Mouse (Mus musculus) ovary, adult 2 months (tissue): ENCODE results near the gene Gm11938. TPM values are rescaled to one million over a fixed set of nuclear protein-coding genes. Genes with fewer than 3 reads are reported as not detected.

Source experiments
- polyA plus RNA-seq: library from polyadenylated mRNA; depleted of rRNA; stranded (reverse); fragments of >200 nt; gene quantifications from 2 replicates; pipeline ENCODE4 v1.2.3, GENCODE M21; 2012; rRNA removed

The Gm11938 gene
- polyA plus RNA-seq = not detected in 2 replicates

DNA sequence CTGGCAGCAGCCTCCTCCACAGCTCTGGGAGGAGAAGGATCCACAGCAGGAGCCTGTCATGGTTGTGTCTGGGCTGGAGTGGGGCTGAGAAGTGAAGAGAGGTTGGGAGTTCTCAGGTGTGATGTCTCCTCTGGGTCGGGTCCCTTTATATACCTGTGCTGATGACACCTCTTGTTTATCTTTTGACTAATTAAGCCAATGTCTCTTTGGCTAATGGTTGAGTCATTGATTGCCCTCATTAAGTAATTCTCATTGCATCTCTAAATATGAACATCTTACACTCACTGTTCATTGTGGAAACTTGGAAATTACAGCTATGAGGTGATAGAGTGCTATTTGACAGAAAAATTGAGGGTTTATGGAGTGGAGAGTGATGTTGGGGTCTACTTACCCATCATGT lies at the start of gene Gm11938:
Gm11938 (minus strand) TSS at position 101 of the 400 bp plus-strand sequence.

DNA sequence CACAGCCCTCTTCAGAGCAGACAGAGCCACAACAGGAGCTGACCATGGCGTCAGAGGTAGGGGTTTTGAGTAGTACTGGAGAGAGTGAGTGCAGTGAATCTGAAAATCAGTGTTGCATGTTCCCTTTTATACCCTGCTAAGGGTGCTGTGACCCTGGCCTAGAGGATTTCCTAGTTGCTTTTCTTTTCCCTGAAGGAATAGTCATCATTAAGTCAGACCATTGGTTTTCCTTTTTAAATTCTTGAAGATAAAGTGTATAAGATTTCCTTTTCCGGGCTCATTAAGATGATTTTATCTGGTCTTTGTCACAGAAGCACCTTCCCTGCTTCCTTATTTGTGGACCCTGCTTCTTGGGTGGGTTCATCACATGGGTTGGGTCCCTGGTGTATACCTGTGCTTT lies 47.0 kb upstream of the Gm11938 start, which contains the start of gene Gm11555:
Gm11555 (minus strand) TSS at position 101 of the 400 bp plus-strand sequence.

DNA sequence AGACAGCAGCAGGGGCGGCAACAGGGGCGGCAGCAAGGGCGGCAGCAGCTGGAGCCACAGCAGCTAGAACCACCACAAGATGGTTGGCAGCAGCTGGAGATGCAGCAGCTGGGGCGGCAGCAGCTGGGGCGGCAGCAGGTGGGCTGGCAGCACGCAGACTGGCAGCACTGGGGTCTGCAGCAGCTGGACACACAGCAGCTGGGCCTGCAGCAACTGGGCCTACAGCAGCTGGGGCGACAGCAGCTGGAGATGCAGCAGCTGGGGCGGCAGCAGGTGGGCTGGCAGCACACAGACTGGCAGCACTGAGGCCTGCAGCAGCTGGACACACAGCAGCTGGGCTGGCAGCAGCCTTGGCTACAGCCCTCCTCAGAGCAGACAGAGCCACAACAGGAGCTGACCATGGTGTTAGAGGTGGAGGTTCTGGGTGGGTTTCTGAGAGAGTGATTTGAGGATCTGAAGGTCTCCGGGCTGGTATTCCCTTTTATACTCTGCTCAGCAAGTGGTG lies 40.6 kb upstream of the Gm11938 start, which contains the start of gene Krtap4-7:
Krtap4-7 (minus strand) TSS at position 455 of the 505 bp plus-strand sequence.

DNA sequence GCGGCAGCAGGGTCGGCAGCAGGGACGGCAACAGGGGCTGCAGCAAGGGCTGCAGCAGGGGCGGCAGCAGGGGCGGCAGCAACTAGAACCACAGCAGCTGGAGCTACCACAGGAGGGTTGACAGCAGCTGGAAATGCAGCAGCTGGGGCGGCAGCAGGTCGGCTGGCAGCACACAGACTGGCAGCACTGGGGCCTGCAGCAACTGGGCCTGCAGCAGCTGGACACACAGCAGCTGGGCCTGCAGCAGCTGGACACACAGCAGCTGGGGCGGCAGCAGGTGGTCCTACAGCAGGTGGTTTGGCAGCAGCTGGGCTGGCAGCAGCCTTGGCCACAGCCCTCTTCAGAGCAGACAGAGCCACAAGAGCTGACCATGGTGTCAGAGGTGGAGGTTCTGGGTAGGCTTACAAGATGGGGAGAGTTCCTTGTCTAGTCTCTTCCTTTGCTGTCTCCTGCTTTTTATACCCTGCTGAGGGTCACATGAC lies 31.6 kb upstream of the Gm11938 start, which contains the start of gene Krtap4-2:
Krtap4-2 (minus strand) TSS at position 432 of the 482 bp plus-strand sequence.

DNA sequence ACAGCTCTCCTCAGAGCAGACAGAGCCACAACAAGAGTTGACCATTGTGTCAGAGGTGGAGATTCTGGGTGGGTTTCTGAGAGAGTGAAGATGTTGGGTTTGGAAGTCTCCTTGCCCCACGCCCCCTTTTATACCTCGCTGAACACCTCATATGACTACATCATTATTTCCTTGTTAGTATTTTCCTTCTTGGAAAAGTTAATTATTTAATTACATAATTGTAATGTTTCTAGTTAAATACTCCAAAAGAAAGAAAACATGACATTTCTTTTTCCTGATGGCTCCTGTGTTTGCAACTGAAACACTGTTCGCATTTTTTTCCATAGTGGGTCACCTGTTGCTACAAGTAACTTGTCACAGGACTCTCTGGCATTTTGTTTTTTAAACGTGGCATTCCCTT lies 25.0 kb upstream of the Gm11938 start, which contains the start of gene Krtap4-1:
Krtap4-1 (minus strand) TSS at position 101 of the 400 bp plus-strand sequence.

DNA sequence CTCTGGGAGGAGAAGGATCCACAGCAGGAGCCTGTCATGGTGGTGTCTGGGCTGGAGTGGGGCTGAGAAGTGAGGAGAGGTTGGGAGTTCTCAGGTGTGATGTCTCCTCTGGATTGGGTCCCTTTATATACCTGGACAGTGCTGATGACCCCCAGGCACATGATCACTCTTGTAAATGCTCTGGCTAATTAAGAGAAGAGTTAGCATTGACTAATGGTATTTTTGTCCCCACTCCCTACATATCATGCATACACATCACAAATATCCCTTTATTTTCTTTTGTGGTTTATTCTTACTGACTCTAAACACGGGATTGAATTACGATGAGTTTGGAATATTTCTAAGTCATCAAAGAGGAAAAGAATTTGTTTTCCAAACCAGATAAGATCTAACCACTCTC lies 17.2 kb upstream of the Gm11938 start, which contains the start of gene Gm11562:
Gm11562 (minus strand) TSS at position 101 of the 400 bp plus-strand sequence.

DNA sequence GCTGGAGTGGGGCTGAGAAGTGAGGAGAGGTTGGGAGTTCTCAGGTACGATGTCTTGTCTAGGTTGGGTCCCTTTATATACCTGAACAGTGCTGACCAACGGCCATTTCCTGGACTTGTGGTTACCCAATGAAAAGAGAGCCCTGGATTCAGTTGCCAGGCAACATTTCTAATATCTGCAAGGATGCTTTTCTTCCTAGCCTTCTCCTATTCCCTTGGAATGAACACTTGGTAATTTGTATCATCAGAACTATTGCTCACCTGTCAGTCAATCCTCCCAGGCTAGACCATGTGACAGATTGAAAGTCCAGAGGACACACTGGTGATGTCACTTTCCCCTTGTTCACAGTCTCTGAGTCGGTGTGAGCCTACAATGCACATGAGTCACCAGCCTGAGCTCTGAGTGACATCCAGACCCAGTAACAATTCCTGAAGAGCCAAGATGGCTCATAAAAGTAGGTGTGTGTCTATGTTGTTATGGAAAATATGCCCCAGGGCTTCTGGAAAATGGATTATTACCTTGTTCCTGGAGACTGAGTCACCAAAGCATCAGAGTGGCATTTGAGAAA lies 11.8 kb upstream of the Gm11938 start, which contains the start of gene Krtap2-4:
Krtap2-4 (minus strand) TSS at position 51 of the 568 bp plus-strand sequence.

DNA sequence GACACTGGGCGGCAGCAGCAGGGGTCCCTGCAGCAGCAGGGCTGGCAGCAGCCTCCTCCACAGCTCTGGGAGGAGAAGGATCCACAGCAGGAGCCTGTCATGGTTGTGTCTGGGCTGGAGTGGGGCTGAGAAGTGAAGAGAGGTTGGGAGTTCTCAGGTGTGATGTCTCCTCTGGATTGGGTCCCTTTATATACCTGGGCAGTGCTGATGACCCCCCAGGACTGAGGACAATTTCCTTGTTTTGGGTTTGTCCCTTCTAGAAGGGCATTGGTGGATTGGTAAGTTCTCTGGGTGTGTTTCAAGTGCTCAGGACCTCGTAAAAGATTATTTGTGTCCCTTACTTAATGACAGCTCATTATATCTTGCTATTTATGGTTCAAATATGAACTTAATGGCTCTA lies 7.0 kb upstream of the Gm11938 start, which contains the start of gene Gm11937:
Gm11937 (minus strand) TSS at position 101 of the 400 bp plus-strand sequence.

DNA sequence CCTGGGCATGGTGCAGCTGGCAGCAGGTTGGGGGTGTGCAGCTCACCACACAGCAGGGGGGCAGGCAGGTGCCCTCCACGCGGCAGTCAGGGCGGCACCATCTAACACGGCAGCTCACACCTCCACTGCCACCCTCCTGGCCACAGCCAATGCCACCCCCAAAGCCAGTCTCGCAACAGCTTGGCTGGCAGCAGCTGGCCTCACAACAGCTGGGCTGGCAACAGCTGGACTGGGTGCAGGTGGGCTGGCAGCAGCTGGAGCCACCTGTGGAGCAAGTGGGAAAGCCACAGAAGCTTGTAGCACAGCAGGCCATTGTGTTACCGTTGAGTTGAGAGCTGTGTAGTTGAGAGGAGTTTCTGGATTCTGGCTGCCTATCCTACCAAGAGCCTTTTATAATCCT lies 5.4 kb downstream of the Gm11938 start, which contains the start of gene Krtap9-3:
Krtap9-3 (minus strand) TSS at position 364 of the 400 bp plus-strand sequence.

DNA sequence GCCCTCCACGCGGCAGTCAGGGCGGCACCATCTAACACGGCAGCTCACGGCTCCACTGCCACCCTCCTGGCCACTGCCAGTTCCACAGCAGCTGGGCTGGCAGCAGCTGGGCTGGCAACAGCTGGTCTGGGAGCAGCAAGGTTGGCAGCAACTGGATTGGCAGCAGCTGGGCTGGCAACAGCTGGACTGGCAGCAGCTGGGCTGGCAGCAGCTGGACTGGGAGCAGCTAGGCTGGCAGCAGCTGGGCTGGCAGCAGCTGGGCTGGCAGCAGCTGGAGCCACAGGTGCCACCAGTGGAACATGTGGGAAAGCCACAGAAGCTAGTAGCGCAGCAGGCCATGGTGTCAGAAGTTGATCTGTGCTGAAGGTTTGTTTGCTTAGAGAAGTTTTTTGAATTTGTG lies 12.1 kb downstream of the Gm11938 start, which contains the start of gene Krtap1-3:
Krtap1-3 (minus strand) TSS at position 359 of the 400 bp plus-strand sequence.

DNA sequence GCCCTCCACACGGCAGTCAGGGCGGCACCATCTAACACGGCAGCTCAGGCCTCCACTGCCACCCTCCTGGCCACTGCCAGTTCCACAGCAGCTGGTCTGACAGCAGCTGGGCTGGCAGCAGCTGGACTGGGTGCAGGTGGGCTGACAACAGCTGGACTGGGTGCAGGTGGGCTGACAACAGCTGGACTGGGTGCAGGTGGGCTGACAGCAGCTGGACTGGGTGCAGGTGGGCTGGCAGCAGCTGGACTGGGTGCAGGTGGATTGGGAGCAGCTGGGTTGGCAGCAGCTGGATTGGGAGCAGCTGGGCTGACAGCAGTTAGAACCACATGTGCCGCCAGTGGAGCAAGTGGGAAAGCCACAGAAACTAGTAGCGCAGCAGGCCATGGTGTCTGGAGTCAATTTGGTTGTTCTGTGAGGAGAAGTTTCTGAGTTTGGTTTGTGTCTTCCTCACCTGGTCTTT lies 19.8 kb downstream of the Gm11938 start, which contains the start of gene Krtap1-4:
Krtap1-4 (minus strand) TSS at position 410 of the 460 bp plus-strand sequence.

DNA sequence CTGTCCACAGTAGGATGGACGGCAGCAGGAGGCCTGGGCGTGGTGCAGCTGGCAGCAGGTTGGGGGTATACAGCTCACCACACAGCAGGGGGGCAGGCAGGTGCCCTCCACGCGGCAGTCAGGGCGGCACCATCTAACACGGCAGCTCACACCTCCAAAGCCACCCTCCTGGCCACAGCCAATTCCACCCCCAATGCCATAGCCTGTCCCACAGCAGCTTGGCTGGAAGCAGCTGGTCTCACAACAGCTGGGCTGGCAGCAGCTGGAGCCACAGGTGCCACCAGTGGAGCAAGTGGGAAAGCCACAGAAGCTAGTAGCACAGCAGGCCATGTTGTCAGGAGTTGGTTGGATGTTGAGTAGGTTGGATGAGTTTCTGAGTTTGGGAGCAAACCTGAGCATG lies 22.5 kb downstream of the Gm11938 start, which contains the start of gene Krtap1-5:
Krtap1-5 (minus strand) TSS at position 381 of the 400 bp plus-strand sequence.

DNA sequence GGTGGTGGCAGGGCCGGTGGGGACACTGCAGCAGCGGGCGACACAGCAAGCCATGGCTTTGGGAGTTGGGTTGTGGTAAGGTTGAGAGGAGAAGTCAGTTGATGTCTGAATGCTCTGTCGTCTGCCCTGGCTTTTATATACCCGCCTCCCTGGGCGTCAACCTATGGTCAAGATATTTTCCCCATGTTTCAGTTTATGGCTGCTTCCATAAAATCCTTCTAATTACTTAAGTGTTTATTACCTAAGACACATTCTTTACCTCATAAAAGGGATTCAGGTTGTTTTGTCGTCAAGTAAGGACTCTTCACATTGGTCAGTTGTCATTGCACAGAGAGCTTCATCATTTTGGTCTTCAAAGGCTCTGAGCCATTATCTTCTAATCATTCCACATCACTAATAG lies 36.6 kb downstream of the Gm11938 start, which contains the start of gene Krtap3-1:
Krtap3-1 (minus strand) TSS at position 101 of the 400 bp plus-strand sequence.

DNA sequence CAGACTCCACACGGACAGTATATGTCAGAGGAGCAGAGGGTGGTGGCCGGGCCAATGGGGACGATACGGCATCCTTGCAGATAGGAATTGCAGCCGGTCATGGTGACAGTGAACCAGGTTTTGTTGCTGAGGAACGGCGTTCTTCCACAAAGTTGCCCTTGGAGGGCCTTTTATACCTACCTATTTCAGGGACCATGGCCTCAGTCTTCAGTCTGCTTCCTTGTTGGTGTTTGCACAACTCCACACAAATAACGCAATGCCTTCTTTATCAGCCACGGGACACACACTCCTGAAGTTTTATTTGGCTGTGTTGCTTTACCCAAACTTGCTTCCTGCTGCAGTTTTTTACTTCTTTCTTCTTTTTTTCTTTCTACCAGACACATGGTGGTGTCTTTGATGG lies 43.7 kb downstream of the Gm11938 start, which contains the start of gene Gm11939:
Gm11939 (minus strand) TSS at position 101 of the 400 bp plus-strand sequence.

DNA sequence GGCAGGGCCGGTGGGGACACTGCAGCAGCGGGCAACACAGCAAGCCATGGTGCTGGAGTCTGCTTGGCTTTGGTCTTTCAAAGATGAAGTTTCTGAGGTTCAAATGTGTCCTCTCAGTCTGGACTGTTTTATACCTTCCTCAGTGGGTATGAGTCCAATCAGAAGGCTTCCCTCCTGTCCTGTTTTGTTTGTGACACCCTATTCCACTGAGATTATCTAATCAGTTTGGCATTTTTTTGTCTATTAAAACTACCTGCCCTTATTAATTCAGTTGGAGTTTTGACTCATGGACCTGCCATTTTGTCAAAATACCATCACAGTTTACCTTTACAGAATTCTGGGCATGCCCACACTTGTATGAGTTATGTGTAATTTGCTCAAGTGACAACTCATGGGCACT lies 46.4 kb downstream of the Gm11938 start, which contains the start of gene Krtap3-2:
Krtap3-2 (minus strand) TSS at position 101 of the 400 bp plus-strand sequence.

Other genes starting within 250 kb of the Gm11938 start
- 0.08 TPM in 1 of 2 replicates, not detected in the other for gene Krt28, start 228.4 kb downstream of the Gm11938 start, polyA plus RNA-seq
- gene Krt10, start 213.9 kb downstream of the Gm11938 start, polyA plus RNA-seq = 1.5 TPM in 2 replicates
- gene Krt12, start 181.0 kb downstream of the Gm11938 start, polyA plus RNA-seq = 0.87 and 2.0 TPM in 2 replicates
- 0.58 and 0.64 TPM in 2 replicates for gene Krt20, start 165.2 kb downstream of the Gm11938 start, polyA plus RNA-seq
- 0.72 and 0.79 TPM in 2 replicates for gene Krt23, start 110.2 kb downstream of the Gm11938 start, polyA plus RNA-seq
- not detected in 2 replicates for gene Krt39, start 82.0 kb downstream of the Gm11938 start, polyA plus RNA-seq
- gene Krt40, start 60.1 kb downstream of the Gm11938 start, polyA plus RNA-seq = not detected in 2 replicates
- not detected in 2 replicates for gene Krtap3-3, start 52.4 kb downstream of the Gm11938 start, polyA plus RNA-seq
- gene Krtap3-2, start 46.5 kb downstream of the Gm11938 start, polyA plus RNA-seq = not detected in 2 replicates
- gene Gm11939, start 43.8 kb downstream of the Gm11938 start, polyA plus RNA-seq = not detected in 2 replicates
- gene Krtap3-1, start 36.7 kb downstream of the Gm11938 start, polyA plus RNA-seq = not detected in 2 replicates
- not detected in 2 replicates for gene Krtap1-5, start 22.3 kb downstream of the Gm11938 start, polyA plus RNA-seq
- not detected in 2 replicates for gene Krtap1-4, start 19.7 kb downstream of the Gm11938 start, polyA plus RNA-seq
- gene Krtap1-3, start 12.0 kb downstream of the Gm11938 start, polyA plus RNA-seq = not detected in 2 replicates
- not detected in 2 replicates for gene Krtap9-3, start 5.2 kb downstream of the Gm11938 start, polyA plus RNA-seq
- not detected in 2 replicates for gene Gm11937, start 6.9 kb upstream of the Gm11938 start, polyA plus RNA-seq
- not detected in 2 replicates for gene Krtap2-4, start 11.5 kb upstream of the Gm11938 start, polyA plus RNA-seq
- gene Gm11562, start 17.1 kb upstream of the Gm11938 start, polyA plus RNA-seq = 0.18 and 0.21 TPM in 2 replicates
- gene Krtap4-1, start 24.9 kb upstream of the Gm11938 start, polyA plus RNA-seq = not detected in 2 replicates
- gene Krtap4-2, start 31.8 kb upstream of the Gm11938 start, polyA plus RNA-seq = not detected in 2 replicates
- gene Krtap4-7, start 40.8 kb upstream of the Gm11938 start, polyA plus RNA-seq = not detected in 2 replicates
- not detected in 2 replicates for gene Gm11555, start 46.9 kb upstream of the Gm11938 start, polyA plus RNA-seq
- not detected in 2 replicates for gene Gm11563, start 55.7 kb upstream of the Gm11938 start, polyA plus RNA-seq
- gene Krtap4-6, start 62.7 kb upstream of the Gm11938 start, polyA plus RNA-seq = 0.18 and 0.26 TPM in 2 replicates
- not detected in 2 replicates for gene Gm14190, start 87.4 kb upstream of the Gm11938 start, polyA plus RNA-seq
- gene Gm14180, start 131.0 kb upstream of the Gm11938 start, polyA plus RNA-seq = not detected in 2 replicates
- gene Gm11595, start 169.6 kb upstream of the Gm11938 start, polyA plus RNA-seq = not detected in 2 replicates
- not detected in 2 replicates for gene Krtap4-8, start 177.4 kb upstream of the Gm11938 start, polyA plus RNA-seq
- not detected in 2 replicates for gene Krtap4-9, start 181.9 kb upstream of the Gm11938 start, polyA plus RNA-seq
- not detected in 2 replicates for gene Gm11596, start 190.2 kb upstream of the Gm11938 start, polyA plus RNA-seq
- gene Gm11569, start 195.6 kb upstream of the Gm11938 start, polyA plus RNA-seq = not detected in 2 replicates
- gene Gm11554, start 201.1 kb upstream of the Gm11938 start, polyA plus RNA-seq = not detected in 2 replicates
- gene Krtap4-13, start 206.6 kb upstream of the Gm11938 start, polyA plus RNA-seq = not detected in 2 replicates
- gene Gm11564, start 212.4 kb upstream of the Gm11938 start, polyA plus RNA-seq = not detected in 2 replicates
- gene 2300003K06Rik, start 234.8 kb upstream of the Gm11938 start, polyA plus RNA-seq = not detected in 2 replicates
- not detected in 2 replicates for gene Krtap4-16, start 248.3 kb upstream of the Gm11938 start, polyA plus RNA-seq